Mouse (Mus musculus): ENCODE measurements around the gene Aplf.

Aplf gene

DNA sequence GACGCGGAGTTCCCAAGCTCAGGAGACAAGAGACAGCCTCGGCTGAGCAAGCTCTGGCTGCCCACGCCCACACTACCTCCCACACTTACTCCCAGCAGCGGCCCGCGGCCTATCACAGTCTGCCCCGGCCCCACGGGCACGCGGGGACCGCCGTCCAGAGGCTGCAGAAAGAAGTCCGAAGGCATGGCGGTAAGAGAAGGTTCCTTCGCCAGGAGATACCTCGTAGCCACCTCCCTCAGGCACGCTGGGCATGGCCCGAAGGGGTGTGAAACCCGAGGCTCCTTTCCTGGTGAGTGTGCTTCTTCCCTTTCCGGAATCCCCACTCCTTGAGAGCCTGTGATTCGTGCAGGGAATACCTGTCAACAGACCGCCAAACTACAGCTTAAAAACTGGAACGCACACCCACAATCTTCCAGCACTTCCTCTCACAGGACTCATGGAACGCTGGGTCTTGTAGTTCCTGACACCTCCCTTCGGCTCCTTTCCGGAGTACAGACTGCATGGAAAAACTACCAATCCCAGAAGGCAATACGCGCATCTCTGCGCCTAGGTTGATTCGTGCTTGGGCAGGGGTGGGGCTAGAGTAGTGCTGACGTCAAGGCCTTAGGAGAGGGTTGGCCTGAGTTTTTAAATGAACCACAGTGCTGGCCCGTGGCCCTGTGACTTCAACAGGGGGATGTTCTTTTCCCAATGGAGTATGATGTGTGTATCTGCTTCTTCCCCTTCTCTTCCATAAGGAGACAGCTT is at the start of gene Aplf:
Aplf (minus strand) TSS at position 423 of the 747 bp plus-strand sequence.
- DNase-seq (ENCODE audit: low spot score in 2 of 2): peak; percentile 94 to 95

GRCm38 (mm10) chr6:87714091-87714490 is 42.1 kb upstream of the Aplf start:
- no peak for DNase-seq (ENCODE audit: low spot score in 2 of 2)

- DNase-seq (ENCODE audit: low spot score in 2 of 2): no peak
Measured at GRCm38 (mm10) chr6:87712311-87712710, 40.3 kb upstream of the Aplf start.

GRCm38 (mm10) chr6:87706246-87706645 is 34.3 kb upstream of the Aplf start:
- DNase-seq (ENCODE audit: low spot score in 2 of 2): no peak

- DNase-seq (ENCODE audit: low spot score in 2 of 2): no peak
Measured at GRCm38 (mm10) chr6:87696544-87696943, 24.6 kb upstream of the Aplf start.

DNA sequence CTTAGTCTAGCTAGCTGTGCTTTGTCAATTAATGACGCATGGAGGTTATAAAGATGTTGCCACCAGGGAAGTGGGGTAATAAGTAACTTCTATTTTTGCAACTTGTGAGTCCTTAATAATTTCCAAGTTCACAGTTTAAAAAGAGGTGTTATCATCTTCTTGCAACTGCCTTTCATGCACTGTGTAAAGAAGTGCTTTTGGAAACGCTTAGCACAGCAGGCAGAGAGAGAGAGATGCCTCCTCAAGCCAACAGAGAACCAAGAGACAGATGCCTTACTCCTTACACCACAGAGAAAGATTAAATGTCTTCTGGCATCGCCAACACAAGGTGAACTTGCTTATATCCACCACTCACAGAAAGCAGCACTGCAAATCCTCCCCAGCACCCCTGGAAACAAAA is 24.0 kb upstream of the Aplf start:
- DNase-seq (ENCODE audit: low spot score in 2 of 2): no peak

GRCm38 (mm10) chr6:87680418-87680817 is 8.4 kb upstream of the Aplf start:
- DNase-seq (ENCODE audit: low spot score in 2 of 2): no peak

- no peak for DNase-seq (ENCODE audit: low spot score in 2 of 2)
Measured at GRCm38 (mm10) chr6:87672661-87673060, 668 bp upstream of the Aplf start.

- DNase-seq (ENCODE audit: low spot score in 2 of 2): no peak
Measured at GRCm38 (mm10) chr6:87671353-87671752, 640 bp downstream of the Aplf start.

GRCm38 (mm10) chr6:87669894-87670588 is 2.0 kb downstream of the Aplf start:
- DNase-seq (ENCODE audit: low spot score in 2 of 2): peak in 1 of 2 experiments; percentile 67

- DNase-seq (ENCODE audit: low spot score in 2 of 2): no peak
Measured at GRCm38 (mm10) chr6:87668733-87669132, 3.3 kb downstream of the Aplf start.

- DNase-seq (ENCODE audit: low spot score in 2 of 2): no peak
Measured at GRCm38 (mm10) chr6:87667804-87668203, 4.2 kb downstream of the Aplf start.

GRCm38 (mm10) chr6:87663445-87663844 is 8.5 kb downstream of the Aplf start:
- no peak for DNase-seq (ENCODE audit: low spot score in 2 of 2)

DNA sequence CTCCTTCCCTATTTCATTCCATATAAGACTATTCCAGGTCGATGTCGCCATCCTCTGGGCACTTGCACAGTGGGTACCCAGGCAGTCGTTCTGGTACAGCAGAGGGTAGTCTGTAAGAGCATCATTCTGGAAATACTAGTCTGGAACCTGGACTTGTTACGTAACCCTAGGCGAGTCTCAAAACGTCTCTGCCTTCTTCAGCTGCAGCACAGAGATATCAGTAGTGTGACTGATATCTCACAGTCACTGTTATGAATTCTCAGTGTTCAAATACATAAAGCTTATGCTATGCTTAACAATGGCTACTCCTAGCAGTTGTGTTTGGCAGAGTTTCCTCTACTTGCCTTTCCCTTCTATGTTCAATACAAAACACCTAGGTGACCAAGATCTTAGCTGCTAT is 9.8 kb downstream of the Aplf start:
- DNase-seq (ENCODE audit: low spot score in 2 of 2): no peak

DNA sequence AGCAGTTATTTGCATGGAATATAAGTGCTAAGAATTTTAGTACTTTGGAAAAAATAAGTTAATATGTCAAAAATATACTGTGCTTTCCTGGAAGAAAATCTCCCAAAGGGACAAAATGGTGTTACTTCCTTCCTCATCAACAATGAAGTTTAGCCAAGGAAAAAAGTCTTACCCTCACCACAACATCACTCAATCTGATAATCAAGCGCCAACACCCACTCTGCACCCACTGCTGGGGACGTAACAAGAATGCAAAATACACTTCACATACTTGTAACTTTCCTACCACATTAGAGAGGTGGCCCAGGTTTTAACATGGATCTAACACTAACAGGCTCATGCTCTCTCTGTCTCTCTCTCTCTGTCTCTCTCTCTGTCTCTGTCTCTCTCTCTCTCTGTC is 10.3 kb downstream of the Aplf start:
- no peak for DNase-seq (ENCODE audit: low spot score in 2 of 2)

- DNase-seq (ENCODE audit: low spot score in 2 of 2): no peak
Measured at GRCm38 (mm10) chr6:87658816-87659215, 13.2 kb downstream of the Aplf start.

- no peak for DNase-seq (ENCODE audit: low spot score in 2 of 2)
Measured at GRCm38 (mm10) chr6:87653904-87654638, 17.9 kb downstream of the Aplf start.

DNA sequence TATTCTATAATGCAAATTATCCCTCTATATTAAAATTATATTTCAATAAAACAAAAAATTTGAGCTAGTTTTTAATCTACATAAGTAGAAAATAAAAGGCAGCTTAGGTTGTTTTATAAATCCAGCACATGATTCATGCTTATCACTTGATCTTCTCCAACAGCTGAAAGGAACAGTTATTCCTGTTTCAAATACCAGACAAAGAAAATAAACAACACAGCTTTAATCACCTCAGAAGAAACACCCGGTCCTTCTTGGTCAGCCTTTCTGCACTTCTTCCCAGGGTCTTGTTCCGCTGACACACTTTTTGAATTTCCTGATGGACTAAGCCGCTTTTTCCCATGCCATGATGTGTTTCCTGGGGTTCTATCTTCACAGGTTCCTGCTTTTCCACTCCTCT is 18.5 kb downstream of the Aplf start:
- no peak for DNase-seq (ENCODE audit: low spot score in 2 of 2)

- no peak for DNase-seq (ENCODE audit: low spot score in 2 of 2)
Measured at GRCm38 (mm10) chr6:87652670-87653069, 19.3 kb downstream of the Aplf start.

DNA sequence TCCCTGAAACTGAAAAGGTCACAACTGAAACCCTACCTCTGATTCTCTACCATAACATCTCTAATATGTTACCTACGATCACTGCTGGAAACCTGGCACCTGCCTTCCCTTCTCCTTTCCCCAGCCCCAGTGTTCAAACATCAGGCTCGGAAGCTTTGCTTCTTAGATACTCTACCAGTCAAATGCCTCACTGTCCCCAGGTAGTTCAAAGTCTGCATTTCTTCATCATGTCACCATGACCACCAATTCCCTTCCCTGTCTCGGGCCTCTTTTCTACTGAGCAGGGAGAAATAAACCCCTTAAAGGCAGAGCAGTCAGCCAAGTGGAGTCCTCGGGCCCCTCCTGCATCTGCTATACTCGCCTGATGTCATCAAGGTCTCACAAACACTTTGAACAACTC is 20.2 kb downstream of the Aplf start:
- DNase-seq (ENCODE audit: low spot score in 2 of 2): no peak

DNA sequence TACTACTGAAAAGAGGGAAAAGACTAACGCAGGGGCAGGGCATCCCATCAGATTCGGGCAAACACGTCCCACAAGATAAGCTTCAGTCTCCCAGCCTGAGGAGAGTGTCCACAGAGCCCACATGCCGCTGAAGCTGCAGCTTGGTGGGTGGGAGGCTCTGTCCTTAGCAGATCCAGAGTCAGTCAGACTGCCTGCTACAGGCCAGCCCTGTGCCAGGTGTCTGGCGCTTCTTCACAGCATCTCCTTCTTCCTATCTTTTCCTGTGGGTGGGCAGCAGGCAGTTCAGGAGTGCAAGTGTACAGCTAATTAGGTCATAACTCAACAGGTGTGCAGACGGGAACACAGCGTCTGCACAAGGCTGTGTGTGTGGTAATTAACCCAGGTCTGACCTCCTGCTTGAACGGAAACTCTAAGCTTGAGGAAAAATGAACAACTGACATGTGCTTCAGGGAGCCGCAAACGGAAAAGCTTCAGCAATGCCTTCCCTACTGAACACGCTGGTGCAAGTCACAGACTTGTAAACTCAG is 33.8 kb downstream of the Aplf start:
- DNase-seq (ENCODE audit: low spot score in 2 of 2): no peak

DNA sequence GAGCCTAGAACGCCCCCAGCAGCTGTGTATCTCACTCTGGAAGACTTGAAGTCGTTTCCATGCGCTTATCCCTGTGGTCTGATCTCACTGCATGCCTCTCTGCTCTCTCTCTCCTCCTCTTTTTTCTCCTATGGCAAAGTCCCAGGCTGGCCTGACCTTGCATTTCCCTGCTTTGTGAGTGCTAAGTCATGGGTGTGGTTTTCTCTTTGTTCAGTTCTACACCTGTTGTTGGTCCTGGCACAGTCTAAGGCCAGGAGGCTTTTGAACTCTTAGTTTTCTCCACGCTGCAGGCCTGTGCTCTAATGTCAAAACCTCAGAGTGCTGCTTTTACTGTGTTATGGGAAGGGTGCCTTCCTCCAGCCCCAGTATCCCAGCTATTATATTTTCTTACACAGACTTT is 39.8 kb downstream of the Aplf start:
- no peak for DNase-seq (ENCODE audit: low spot score in 2 of 2)
